ENCODE assay signal across 8 mouse cellular contexts in genomic region chr5:140331615-140332512, GRCm38 (mm10). TPM values are rescaled to one million over a fixed set of nuclear protein-coding genes. Genes with fewer than 3 reads are reported as not detected.
DNase-seq lines count a peak whose midpoint lies in the region; ATAC-seq and TF ChIP-seq lines count a peak whose summit lies in the region.

TSS of gene Mrm2 (minus strand) at chr5:140331898.

- H3K79me3 ChIP-seq in C2C12 (ENCODE audit: low read depth), result no peaks in the 10 kb centered on the region

- H3K36me3 ChIP-seq in C2C12 (ENCODE audit: control insufficient read depth, insufficient read depth), result no peaks in the 10 kb centered on the region
- H3K36me3 ChIP-seq in heart, embryonic 11.5 days (ENCODE audit: control insufficient read depth, insufficient read depth, low read length), result peaks cover 10% of the 10 kb centered on the region; the same call in 1 of the 2 replicates
- H3K36me3 ChIP-seq in kidney, embryonic 15.5 days, result peaks cover 42% of the 10 kb centered on the region

- peak; percentile 80 for DNase-seq in brain, adult 2 months (ENCODE audit: low read depth, low spot score)
- DNase-seq in liver, result peak; percentile 88
- DNase-seq in monocyte, adult 2 months (ENCODE audit: low read depth in 1 of 2, low spot score in 2 of 2), result peak; percentile 33 to 66
- DNase-seq in spleen, postnatal 14 days (ENCODE audit: low spot score in 2 of 2), result peak; percentile 73 to 81

- peaks cover 11% of the 10 kb centered on the region for H3K4me1 ChIP-seq in heart, embryonic 11.5 days (ENCODE audit: control insufficient read depth, insufficient read depth, low read length)
- peaks cover 15% of the 10 kb centered on the region for H3K4me1 ChIP-seq in kidney, embryonic 15.5 days

- WGBS in heart, embryonic 11.5 days (ENCODE audit: insufficient replicate concordance), result 1% methylated on average over 39 of the region's 39 CpGs
- WGBS in kidney, embryonic 15.5 days, result under 1% methylated on average over 39 of the region's 39 CpGs

- no peaks in the 10 kb centered on the region for H3K27me3 ChIP-seq in C2C12 (ENCODE audit: control insufficient read depth, insufficient read depth, insufficient read length)
- H3K27me3 ChIP-seq in heart, embryonic 11.5 days (ENCODE audit: control insufficient read depth, insufficient read depth, low read length), result no peaks in the 10 kb centered on the region
- H3K27me3 ChIP-seq in kidney, embryonic 15.5 days, result no peaks in the 10 kb centered on the region

- peak within 1 kb of the TSS; percentile 95 for H3ac ChIP-seq in C2C12 (ENCODE audit: control insufficient read depth, insufficient read length, low read depth)

- peak; percentile 86 for TF ChIP-seq CTCF in C2C12 (IDR thresholded peaks at IDR 0.05; ENCODE audit: control insufficient read depth, insufficient read depth, insufficient read length)

- H3K27ac ChIP-seq in heart, embryonic 11.5 days (ENCODE audit: low read depth, low read length), result peak within 1 kb of the TSS; percentile 85
- peak within 1 kb of the TSS; percentile 95 for H3K27ac ChIP-seq in kidney, embryonic 15.5 days

- H3K9ac ChIP-seq in heart, embryonic 11.5 days (ENCODE audit: low read depth, low read length), result peak within 1 kb of the TSS; percentile 93
- H3K9ac ChIP-seq in kidney, embryonic 15.5 days, result peak within 1 kb of the TSS; percentile 80

- peak; percentile 93 for ATAC-seq in erythroblast, adult 5-6 weeks (replicated peaks; ENCODE audit: low FRiP score, poor library complexity, severe bottlenecking)
- peak; percentile 66 for ATAC-seq in heart, embryonic 11.5 days (replicated peaks; ENCODE audit: insufficient number of reproducible peaks, low FRiP score, low TSS enrichment)
- peak; percentile 88 for ATAC-seq in kidney, embryonic 15.5 days (replicated peaks; ENCODE audit: low FRiP score)

- peak within 1 kb of the TSS; percentile 68 for H3K4me3 ChIP-seq in C2C12 (ENCODE audit: insufficient read depth, poor library complexity, severe bottlenecking)
- peak within 1 kb of the TSS; percentile 80 for H3K4me3 ChIP-seq in heart, embryonic 11.5 days (ENCODE audit: low read depth, low read length)
- peak within 1 kb of the TSS; percentile 74 for H3K4me3 ChIP-seq in kidney, embryonic 15.5 days (replicated peaks)

- no peaks in the 10 kb centered on the region for H3K9me3 ChIP-seq in heart, embryonic 11.5 days (replicated peaks; ENCODE audit: control insufficient read depth, low read length)
- H3K9me3 ChIP-seq in kidney, embryonic 15.5 days (replicated peaks), result no peaks in the 10 kb centered on the region

- peak within 1 kb of the TSS; percentile 94 for H3K4me2 ChIP-seq in heart, embryonic 11.5 days
- peak within 1 kb of the TSS; percentile 82 for H3K4me2 ChIP-seq in kidney, embryonic 15.5 days

- peaks cover 12% of the 10 kb centered on the region for H3K79me2 ChIP-seq in C2C12 (ENCODE audit: control insufficient read depth, insufficient read depth)

TF ChIP-seq in C2C12, 6 proteins besides CTCF, POLR2A, EP300 and RAD21:
- peak; percentile 38 for TF ChIP-seq MAX (IDR thresholded peaks at IDR 0.05)
- TF ChIP-seq FOSL1 (IDR thresholded peaks at IDR 0.05; ENCODE audit: insufficient read depth, low read length, poor library complexity, severe bottlenecking), result no peak
- TF ChIP-seq USF1 (IDR thresholded peaks at IDR 0.05; ENCODE audit: low read depth), result no peak
- no peak for TF ChIP-seq CEBPB (IDR thresholded peaks at IDR 0.05; ENCODE audit: low read depth)

RNA-seq across cellular contexts. Expression of gene Mrm2, which starts in this region (rescaled TPM):
- polyA plus RNA-seq in C2C12 (2012; fragmentation: generic; extraction: Trizol), result 11.1 TPM
- 2.5 TPM in 1 of 2 replicates, not detected in the other for total RNA-seq in erythroblast, adult 5-6 weeks (2015; ENCODE audit: low replicate concordance)
- 0.42 and 1.7 TPM in 2 replicates for total RNA-seq in erythroblast, adult 5-6 weeks (2017; ENCODE audit: low replicate concordance)
- 17.1 and 17.4 TPM in 2 replicates for polyA plus RNA-seq in heart, embryonic 11.5 days (2014; fragmentation: Nextera tagmentation; extraction: Ambion mirVana)
- 20.0 and 21.0 TPM in 2 replicates for polyA plus RNA-seq in kidney, embryonic 15.5 days (2015; fragmentation: Nextera tagmentation; extraction: Ambion mirVana)

Comparison
In these comparisons a context has a peak if more than half of its experiments do, and no peak if none do; other contexts are left out.
1. Peak in every context shown above with its lines: DNase-seq, ATAC-seq, H3K4me3 ChIP-seq and H3K27ac ChIP-seq.